Mouse (Mus musculus): ENCODE results near the gene Manba. TPM values are rescaled to one million over a fixed set of nuclear protein-coding genes. Genes with fewer than 3 reads are reported as not detected.
"Not testable (repeated sequence)": the region's sequence is repeated elsewhere in the genome, so short reads cannot be mapped to it uniquely, and the experiment has no call there.

Manba gene
- polyA plus RNA-seq, 1 experiment from 2014 or later: 18.6 TPM

DNA sequence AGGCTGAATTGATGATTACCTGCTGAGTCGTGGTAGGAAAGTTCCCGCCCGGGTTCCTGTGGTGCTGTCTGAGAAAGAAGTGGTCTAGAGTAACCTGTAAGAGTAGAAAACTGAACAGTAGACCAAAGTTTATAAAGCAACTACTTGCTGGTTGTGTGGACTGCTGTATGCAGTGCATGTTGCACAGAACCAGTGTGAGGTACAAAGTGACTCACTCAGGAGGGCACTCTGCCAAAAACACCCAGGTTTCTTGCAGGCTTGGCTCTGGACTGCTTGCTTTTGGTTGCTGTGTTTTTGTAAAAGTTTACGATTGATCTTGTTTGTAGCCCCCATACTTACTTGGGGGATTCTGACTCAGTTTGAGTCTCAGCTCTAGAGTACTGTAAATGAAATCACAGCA is 15.4 kb upstream of the Manba start:
- WGBS: 42% methylated on average over 4 of the region's 4 CpGs
- TF ChIP-seq CTCF (IDR thresholded peaks at IDR 0.05; ENCODE audit: low read depth): no peak
- no peaks in the 10 kb centered on the region for H3K27me3 ChIP-seq (replicated peaks; ENCODE audit: control insufficient read depth, insufficient read depth, low read length)
- H3K9ac ChIP-seq (ENCODE audit: low read depth, low read length): no peak overlapping the region; the same call in 1 of the 2 replicates
- no peak overlapping the region for H3K27ac ChIP-seq (ENCODE audit: low read depth, low read length)
- no peaks in the 10 kb centered on the region for H3K9me3 ChIP-seq (ENCODE audit: control insufficient read depth)
- H3K4me1 ChIP-seq (replicated peaks; ENCODE audit: control insufficient read depth, insufficient read depth, low read length): no peaks in the 10 kb centered on the region
- ATAC-seq: peak; percentile 7; the same call in 1 of the 2 replicates
- H3K36me3 ChIP-seq (ENCODE audit: control insufficient read depth, insufficient read depth): peaks cover 5% of the 10 kb centered on the region; the same call in 1 of the 2 replicates
- no peak overlapping the region for H3K4me2 ChIP-seq (replicated peaks; ENCODE audit: low read depth)
- no peak overlapping the region for H3K4me3 ChIP-seq (ENCODE audit: low read depth, low read length)

DNA sequence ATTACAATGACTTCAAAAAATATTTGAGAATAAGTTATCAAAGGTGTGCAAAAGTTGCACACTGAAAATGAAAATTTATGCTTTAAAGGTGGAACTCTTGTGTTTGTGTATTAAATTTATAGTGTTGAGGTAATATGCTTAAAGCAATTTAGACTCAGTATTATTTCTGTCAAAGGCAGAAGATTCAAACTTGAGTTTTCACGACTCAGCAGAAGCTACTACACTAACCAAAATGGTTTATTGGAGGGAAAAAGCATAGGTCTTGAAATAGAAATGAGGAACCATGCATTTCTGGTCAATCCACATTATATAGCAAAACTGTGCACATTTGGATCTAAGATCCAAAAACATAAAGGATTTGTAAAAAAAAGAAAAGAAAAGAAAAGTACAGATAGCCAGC is 14.6 kb upstream of the Manba start:
- H3K27ac ChIP-seq (ENCODE audit: low read depth, low read length): no peak overlapping the region
- H3K36me3 ChIP-seq (ENCODE audit: control insufficient read depth, insufficient read depth): peaks cover 5% of the 10 kb centered on the region; the same call in 1 of the 2 replicates
- no peaks in the 10 kb centered on the region for H3K9me3 ChIP-seq (ENCODE audit: control insufficient read depth)
- no peak overlapping the region for H3K4me2 ChIP-seq (replicated peaks; ENCODE audit: low read depth)
- ATAC-seq: no peak
- H3K4me1 ChIP-seq (replicated peaks; ENCODE audit: control insufficient read depth, insufficient read depth, low read length): no peaks in the 10 kb centered on the region
- H3K4me3 ChIP-seq (ENCODE audit: low read depth, low read length): no peak overlapping the region
- no peaks in the 10 kb centered on the region for H3K27me3 ChIP-seq (replicated peaks; ENCODE audit: control insufficient read depth, insufficient read depth, low read length)
- no peak overlapping the region for H3K9ac ChIP-seq (ENCODE audit: low read depth, low read length)
- TF ChIP-seq CTCF (IDR thresholded peaks at IDR 0.05; ENCODE audit: low read depth): no peak
- WGBS: 67% methylated on average over 1 of the region's 1 CpGs

DNA sequence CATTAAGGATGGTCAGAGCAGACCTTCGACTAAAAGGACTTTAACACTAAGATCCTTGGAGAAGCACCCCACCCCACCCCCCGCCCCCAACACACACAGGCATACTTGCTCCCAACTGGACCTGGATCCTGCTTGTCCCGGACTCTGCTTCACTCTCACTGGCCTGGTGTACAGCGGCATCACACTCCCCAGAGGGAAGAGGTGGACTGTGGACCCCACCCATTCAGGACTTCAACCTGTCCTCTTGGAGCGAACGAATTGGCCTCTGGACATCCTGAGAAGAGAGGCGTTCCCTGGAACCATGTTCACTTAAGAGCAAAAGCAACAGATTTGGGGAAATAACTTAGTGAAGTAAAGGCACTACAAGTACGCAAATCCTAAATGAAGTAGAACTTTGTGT is 10.4 kb upstream of the Manba start:
- no peaks in the 10 kb centered on the region for H3K36me3 ChIP-seq (ENCODE audit: control insufficient read depth, insufficient read depth)
- no peaks in the 10 kb centered on the region for H3K27me3 ChIP-seq (replicated peaks; ENCODE audit: control insufficient read depth, insufficient read depth, low read length)
- H3K4me1 ChIP-seq (replicated peaks; ENCODE audit: control insufficient read depth, insufficient read depth, low read length): no peaks in the 10 kb centered on the region
- no peak overlapping the region for H3K4me2 ChIP-seq (replicated peaks; ENCODE audit: low read depth)
- no peak overlapping the region for H3K27ac ChIP-seq (ENCODE audit: low read depth, low read length)
- H3K9ac ChIP-seq (ENCODE audit: low read depth, low read length): no peak overlapping the region
- no peak for TF ChIP-seq CTCF (IDR thresholded peaks at IDR 0.05; ENCODE audit: low read depth)
- WGBS: 63% methylated on average over 8 of the region's 8 CpGs
- no peaks in the 10 kb centered on the region for H3K9me3 ChIP-seq (ENCODE audit: control insufficient read depth)
- peak; percentile 50; the same call in 1 of the 2 replicates for ATAC-seq
- H3K4me3 ChIP-seq (ENCODE audit: low read depth, low read length): no peak overlapping the region

DNA sequence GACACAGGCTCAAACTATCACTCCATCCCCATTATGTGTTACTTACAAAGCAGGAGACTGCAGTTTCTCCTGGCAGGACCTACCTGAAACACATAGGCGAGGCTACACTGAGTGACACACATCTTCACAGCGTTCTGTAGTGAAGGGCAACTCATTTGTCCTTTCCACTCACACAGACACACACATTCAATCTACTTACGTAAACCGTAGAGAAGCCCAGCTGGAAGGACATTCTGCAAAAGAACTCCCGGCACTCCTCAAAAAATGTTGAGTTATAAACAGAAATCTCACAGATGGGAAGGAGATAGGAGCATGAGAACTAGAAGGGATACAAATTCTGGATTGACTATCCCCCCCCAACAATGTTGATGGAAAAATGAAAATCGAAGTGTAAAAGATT is 9.1 kb upstream of the Manba start:
- no peak overlapping the region for H3K4me2 ChIP-seq (replicated peaks; ENCODE audit: low read depth)
- no peak overlapping the region for H3K27ac ChIP-seq (ENCODE audit: low read depth, low read length)
- no peak for ATAC-seq
- no peaks in the 10 kb centered on the region for H3K9me3 ChIP-seq (ENCODE audit: control insufficient read depth)
- H3K9ac ChIP-seq (ENCODE audit: low read depth, low read length): no peak overlapping the region
- WGBS: 54% methylated on average over 6 of the region's 6 CpGs
- H3K36me3 ChIP-seq (ENCODE audit: control insufficient read depth, insufficient read depth): no peaks in the 10 kb centered on the region
- H3K27me3 ChIP-seq (replicated peaks; ENCODE audit: control insufficient read depth, insufficient read depth, low read length): no peaks in the 10 kb centered on the region
- no peak for TF ChIP-seq CTCF (IDR thresholded peaks at IDR 0.05; ENCODE audit: low read depth)
- H3K4me3 ChIP-seq (ENCODE audit: low read depth, low read length): no peak overlapping the region
- H3K4me1 ChIP-seq (replicated peaks; ENCODE audit: control insufficient read depth, insufficient read depth, low read length): no peaks in the 10 kb centered on the region

DNA sequence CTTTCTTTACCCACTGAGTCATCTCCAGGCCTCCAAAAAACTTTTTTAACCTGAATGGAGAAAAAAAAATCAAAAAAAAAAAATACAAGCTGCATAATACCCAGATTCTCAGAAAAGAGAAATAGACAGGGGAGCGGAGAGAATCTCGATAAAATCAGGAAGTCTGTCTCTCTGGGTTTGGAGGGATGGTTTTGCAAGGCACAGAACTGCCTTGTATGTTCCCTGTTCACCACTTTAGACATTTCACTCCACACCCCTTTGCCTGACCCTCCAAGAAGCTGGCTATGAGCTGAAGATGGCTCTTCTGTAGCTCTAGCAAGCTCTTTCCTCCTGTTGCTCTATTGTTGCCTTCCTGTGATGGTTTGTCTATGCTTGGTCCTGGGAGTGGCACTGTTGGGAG is 8.4 kb upstream of the Manba start:
- WGBS: 85% methylated on average over 2 of the region's 2 CpGs
- ATAC-seq: no peak
- no peak overlapping the region for H3K27ac ChIP-seq (ENCODE audit: low read depth, low read length)
- no peaks in the 10 kb centered on the region for H3K36me3 ChIP-seq (ENCODE audit: control insufficient read depth, insufficient read depth)
- no peak overlapping the region for H3K9ac ChIP-seq (ENCODE audit: low read depth, low read length)
- H3K27me3 ChIP-seq (replicated peaks; ENCODE audit: control insufficient read depth, insufficient read depth, low read length): no peaks in the 10 kb centered on the region
- no peak overlapping the region for H3K4me2 ChIP-seq (replicated peaks; ENCODE audit: low read depth)
- TF ChIP-seq CTCF (IDR thresholded peaks at IDR 0.05; ENCODE audit: low read depth): no peak
- no peaks in the 10 kb centered on the region for H3K9me3 ChIP-seq (ENCODE audit: control insufficient read depth)
- no peaks in the 10 kb centered on the region for H3K4me1 ChIP-seq (replicated peaks; ENCODE audit: control insufficient read depth, insufficient read depth, low read length)
- no peak overlapping the region for H3K4me3 ChIP-seq (ENCODE audit: low read depth, low read length)

DNA sequence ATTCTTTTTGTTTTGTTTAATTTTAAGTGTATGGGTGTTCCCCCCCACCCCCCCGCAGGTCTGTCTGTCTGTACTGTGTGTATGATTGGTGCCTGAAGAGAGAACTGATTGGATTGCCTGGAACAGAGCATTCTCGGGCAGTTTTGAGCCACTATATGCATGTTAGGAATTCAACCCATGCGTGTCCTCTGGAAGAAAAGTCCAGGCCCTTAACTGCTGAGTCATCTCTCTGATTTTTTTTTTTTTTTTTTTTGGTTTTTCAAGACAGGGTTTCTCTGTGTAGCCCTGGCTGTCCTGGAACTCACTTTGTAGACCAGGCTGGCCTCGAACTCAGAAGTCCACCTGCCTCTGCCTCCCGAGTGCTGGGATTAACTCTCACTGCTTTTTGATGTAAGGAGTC is 6.3 kb upstream of the Manba start:
- not testable (repeated sequence) for H3K27ac ChIP-seq (ENCODE audit: low read depth, low read length); H3K4me1 ChIP-seq (replicated peaks; ENCODE audit: control insufficient read depth, insufficient read depth, low read length); H3K9me3 ChIP-seq (ENCODE audit: control insufficient read depth); H3K4me3 ChIP-seq (ENCODE audit: low read depth, low read length); ATAC-seq; H3K4me2 ChIP-seq (replicated peaks; ENCODE audit: low read depth); H3K36me3 ChIP-seq (ENCODE audit: control insufficient read depth, insufficient read depth); H3K27me3 ChIP-seq (replicated peaks; ENCODE audit: control insufficient read depth, insufficient read depth, low read length); H3K9ac ChIP-seq (ENCODE audit: low read depth, low read length)
- WGBS: 80% methylated on average over 5 of the region's 5 CpGs

DNA sequence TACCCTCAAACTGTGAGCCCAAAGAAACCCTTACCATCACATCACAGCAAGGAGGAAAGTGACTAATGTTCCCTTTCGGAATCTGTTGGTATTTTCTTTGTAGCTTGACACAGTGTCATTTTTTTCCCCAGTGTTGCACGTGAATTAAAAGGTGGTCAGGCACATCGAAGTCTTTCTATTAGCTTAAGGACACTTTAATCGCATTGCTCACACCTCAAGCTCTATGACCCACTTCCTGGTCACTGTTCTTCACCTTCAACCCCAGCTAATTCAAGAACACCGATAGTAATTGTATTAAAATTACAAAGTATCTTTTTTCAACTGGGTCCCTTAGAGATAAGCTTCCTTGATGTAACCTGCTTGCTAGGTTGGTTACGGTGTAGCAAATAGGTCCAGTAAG is 4.6 kb upstream of the Manba start:
- Histone ChIP-seq H3K27ac (ENCODE audit: low read depth, low read length) (0 out of 2 replicates have a peak overlapping the region, but pooled peaks have one; percentile 7), H3K9me3 (ENCODE audit: control insufficient read depth) (no peaks in the 10 kb centered on the region), H3K27me3 (replicated peaks; ENCODE audit: control insufficient read depth, insufficient read depth, low read length) (no peaks in the 10 kb centered on the region), H3K4me3 (ENCODE audit: low read depth, low read length) (no peak overlapping the region), H3K4me1 (replicated peaks; ENCODE audit: control insufficient read depth, insufficient read depth, low read length) (no peaks in the 10 kb centered on the region), H3K4me2 (replicated peaks; ENCODE audit: low read depth) (no peak overlapping the region), H3K9ac (ENCODE audit: low read depth, low read length) (no peak overlapping the region), H3K36me3 (ENCODE audit: control insufficient read depth, insufficient read depth) (no peaks in the 10 kb centered on the region)
- WGBS: 73% methylated on average over 6 of the region's 6 CpGs
- no peak for TF ChIP-seq CTCF (IDR thresholded peaks at IDR 0.05; ENCODE audit: low read depth)
- ATAC-seq: no peak
